Mouse (Mus musculus): ENCODE results near the gene Cope.

Cope gene

DNA sequence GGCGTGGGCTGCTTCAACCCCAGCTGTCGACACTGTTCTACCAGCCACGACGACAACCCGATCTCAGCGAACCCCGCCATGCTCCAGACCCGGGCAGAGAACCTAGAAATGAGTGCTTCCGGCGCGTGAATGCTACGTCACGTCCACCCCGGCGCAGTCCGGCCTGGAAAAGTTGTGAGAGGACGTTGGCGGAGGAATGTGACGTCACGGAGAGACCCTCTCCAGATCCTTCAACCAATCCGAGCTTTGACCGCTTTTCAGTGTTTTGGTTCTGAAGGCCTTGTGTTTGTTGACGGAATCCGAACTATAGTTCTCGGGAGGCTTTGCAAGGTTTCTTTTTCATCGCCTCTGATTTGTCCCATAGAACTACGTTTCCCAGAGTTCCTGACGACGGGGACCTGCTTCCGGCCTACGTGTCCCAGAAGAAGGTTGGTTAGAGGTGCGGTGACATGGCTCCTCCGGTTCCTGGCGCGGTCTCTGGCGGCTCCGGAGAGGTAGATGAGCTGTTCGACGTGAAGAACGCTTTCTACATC, at the start of gene Cope, which contains the start of gene Ddx49:
Gene Cope, plus strand, starts transcription at position 161 of the 533 bp plus-strand sequence.
Gene Ddx49, minus strand, starts transcription at position 132 of the 533 bp plus-strand sequence.
- DNase-seq (ENCODE audit: low read depth), result peak; percentile 86

DNA sequence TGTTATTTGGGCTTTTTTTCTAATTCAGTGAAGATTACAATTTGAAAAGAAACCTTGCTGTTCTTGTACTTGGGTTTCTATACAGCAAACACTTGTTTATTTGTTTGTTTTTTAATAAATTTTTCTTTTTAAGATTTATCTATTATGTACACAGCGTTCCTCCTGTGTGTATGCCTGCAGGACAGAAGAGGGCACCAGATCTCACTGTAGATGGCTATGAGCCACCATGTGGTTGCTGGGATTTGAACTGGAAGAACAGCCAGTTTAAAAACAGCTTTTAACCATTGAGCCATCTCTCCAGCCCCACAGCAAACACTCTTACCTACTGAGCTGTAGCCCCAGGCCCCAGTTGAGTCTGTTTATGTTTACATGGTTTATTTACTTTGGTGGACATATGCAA, 47.7 kb upstream of the Cope start:
- no peak for DNase-seq (ENCODE audit: low read depth)

DNA sequence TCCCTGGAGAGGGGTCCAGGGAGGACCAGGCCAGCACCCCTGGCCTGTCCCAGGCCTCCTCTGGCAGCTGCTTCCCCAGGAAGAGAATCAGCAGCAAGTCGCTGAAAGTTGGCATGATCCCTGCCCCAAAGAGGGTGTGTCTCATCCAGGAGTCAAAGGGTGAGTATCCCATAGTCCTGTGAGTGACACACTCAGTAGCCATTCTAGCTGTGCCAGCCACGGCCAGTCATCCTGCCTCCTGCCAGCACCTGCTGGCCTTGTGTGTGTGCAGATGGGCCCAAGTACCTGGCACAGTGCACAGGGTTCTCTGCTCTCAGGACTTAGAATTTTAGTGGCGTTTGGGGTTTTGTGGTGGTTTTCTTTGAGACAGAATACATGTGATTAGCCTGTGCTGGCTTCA, 44.9 kb upstream of the Cope start:
- DNase-seq (ENCODE audit: low read depth), result no peak

DNA sequence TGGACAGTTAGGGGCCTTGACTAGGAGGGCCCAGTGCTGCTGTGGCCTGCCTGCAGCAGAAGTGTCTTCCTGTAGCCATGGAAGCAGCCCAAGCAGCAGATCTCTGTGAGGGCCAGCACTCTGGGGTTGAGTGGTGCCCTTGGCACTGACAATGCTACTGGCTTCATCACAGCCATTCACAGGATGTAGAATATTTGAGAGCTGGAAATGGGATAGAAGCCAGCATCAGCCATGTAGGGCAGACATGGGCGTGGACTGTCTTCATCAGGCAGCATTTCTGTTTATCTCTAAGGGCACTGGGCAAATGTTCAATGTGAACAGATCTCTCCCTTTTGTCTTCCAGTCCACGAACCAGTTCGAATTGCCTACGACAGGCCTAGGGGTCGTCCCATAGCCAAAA, 43.7 kb upstream of the Cope start:
- no peak for DNase-seq (ENCODE audit: low read depth)

DNA sequence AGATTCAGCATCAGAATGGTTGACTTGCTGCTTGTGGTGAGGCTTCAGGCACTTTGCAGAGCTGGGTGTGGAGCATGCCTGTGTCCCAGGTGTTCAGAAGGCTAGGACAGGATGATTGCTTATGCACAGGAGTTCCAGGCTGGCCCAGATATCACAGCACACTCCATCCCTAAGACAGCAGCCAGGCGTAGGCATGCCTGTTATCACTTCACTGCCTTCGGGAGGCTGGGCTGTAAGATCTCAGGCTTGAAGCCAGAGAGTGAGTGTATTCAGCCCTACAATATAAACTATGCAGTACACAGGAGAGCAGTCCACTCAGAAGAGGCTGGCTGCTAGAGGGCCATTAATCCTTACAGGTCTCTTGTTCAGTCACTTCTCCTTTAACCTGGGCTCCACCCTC, 43.3 kb upstream of the Cope start:
- DNase-seq (ENCODE audit: low read depth), result no peak

DNA sequence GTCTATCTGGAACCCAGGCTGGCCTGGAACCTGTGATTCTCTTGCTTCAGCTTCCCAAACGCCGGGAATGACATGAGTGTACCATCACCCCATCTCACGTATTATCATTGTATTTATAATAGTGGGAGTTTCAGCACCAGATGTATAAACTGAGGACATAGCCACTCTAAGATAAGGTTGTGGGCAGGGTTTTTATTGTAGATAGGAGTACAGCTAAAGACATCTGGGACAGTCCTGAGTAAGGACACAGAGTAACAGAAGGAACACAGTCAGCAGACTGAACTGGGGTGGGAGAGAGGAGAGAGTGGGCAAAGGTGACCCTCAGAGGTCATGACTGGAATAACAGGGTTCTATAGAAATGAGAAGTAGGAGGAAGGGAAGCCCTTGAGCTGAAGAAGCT, 34.6 kb upstream of the Cope start:
- no peak for DNase-seq (ENCODE audit: low read depth)

DNA sequence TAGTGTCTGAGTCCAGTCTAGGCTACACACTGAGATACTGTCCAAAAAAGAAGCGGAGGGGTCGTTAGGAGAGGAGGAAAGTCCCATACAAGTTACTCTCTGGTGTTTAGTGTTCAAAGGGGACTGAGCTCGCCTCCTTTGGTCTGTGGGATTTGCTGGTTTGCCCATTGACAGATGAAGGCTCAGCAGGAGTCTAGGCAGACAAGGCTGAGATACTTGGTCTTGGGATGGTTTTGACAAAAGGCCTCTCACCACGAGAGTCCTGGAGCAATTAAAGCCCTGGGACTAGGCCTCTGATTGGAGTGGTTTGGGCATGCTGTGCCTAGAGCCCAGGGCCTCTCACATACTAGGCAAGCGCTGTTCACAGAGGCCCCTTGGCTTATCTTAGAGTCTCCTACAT, 34.0 kb upstream of the Cope start:
- no peak for DNase-seq (ENCODE audit: low read depth)

DNA sequence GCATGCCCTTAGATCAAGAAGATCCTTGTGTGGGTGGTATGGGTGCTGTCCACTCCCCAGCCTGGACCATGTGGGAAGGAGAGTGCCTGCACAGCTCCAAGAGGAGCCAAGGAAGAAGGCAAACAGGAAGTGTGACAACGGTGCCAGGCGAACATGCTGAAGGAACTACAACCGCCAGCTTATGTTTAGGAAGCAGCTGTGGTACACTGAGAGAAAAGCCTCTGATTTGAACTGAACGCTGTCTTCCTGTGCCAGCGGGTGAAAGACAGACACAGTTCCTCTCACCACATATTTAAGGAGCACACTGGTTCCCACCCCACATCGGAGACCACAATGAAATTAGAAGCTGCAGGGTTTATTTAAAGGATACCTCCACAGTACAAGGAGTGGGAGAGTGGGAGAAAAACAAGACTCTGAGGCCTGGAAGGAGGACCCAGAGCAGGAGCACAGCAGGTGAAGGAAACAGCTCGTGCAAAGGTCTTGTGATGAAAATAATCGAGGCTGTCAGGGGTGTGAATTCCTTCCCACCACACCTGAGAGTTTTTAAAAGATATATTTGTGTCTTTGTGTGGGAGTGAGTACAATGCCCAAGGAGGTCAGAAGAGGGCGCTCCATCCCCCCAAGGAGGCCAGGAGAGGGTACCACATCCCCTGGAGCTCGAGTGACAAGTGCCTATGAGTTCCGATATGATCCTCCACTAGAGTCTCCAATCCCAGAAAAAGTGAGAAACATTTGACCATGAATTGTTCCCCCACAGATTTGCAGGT, 33.3 kb upstream of the Cope start:
- DNase-seq (ENCODE audit: low read depth), result no peak

DNA sequence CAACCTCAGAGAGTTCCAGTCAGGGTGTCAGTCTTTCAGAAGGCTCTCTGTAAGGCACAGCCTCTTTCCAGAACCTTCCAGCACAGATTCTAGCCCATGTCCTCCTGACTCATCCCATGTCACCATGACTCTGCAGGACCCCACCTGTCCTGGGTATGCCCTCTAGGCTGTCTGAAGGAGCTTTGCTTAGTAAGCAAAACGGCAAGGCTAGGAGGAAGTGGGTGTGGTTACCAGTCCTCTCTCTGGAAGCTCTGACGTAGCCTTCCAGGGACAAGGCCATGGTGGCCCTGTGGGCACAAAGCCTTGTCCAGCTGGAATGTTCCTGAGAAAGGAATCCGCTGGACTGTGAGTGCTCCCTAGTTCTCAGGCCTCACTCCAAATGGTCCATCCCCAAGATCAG, 29.4 kb upstream of the Cope start:
- DNase-seq (ENCODE audit: low read depth), result no peak

DNA sequence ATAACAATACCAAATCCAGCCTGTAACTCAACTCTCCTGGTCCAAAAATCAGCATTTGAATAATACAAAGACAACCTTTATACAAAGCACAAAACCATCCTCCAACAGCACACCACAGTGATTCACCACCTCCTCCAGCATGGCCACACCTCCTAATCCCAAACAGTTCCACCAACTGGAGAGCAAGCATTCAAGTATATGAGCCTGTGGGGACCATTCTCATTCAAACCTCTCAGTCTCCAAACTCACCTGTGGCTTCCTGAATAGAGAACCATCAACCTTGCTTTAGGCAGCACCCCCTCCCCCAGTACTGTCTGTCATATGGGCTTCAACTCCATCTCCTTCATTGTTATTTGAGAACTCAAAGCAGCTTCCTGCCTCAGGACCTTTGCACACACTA, 28.0 kb upstream of the Cope start:
- no peak for DNase-seq (ENCODE audit: low read depth)

DNA sequence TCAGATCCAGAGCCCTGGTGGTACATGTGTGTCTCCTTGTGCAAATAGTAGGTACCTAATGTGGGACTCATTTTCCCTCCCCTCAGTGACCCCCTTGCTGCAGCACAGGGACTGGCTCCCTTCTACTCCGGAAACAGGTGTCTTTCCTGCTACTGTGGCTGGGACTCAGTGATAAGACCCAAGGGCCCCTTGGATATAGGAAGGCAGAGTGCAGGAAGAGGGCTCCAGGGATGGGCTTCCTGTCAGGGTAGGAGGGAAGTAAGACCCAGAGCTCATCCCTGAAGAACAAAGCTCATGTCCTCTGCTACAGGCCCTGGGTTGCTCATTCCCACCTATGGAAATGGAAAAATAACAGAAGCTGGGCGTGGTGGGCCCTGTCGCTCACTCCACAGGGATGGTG, 25.8 kb upstream of the Cope start:
- no peak for DNase-seq (ENCODE audit: low read depth)

DNA sequence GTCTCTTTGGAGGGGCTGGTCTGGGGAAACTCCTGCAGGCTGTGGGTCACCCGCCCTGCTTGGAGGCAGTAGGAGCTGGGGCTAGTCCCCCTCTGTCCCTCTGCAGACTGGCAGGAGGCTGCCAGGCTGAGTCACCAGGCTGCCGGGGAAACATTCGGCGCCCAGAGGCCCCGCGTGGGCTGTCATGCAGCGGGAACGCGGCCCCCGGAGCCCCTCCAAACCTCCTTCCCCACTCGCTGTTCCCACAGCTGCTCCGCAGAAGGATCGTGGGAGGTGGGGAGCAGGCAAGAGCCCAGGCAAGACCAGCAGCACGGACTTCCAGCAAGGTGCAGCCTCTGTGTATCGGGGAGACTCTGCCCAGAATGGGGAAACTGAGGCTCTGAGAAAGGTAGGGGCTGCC, 24.1 kb upstream of the Cope start:
- DNase-seq (ENCODE audit: low read depth), result no peak

DNA sequence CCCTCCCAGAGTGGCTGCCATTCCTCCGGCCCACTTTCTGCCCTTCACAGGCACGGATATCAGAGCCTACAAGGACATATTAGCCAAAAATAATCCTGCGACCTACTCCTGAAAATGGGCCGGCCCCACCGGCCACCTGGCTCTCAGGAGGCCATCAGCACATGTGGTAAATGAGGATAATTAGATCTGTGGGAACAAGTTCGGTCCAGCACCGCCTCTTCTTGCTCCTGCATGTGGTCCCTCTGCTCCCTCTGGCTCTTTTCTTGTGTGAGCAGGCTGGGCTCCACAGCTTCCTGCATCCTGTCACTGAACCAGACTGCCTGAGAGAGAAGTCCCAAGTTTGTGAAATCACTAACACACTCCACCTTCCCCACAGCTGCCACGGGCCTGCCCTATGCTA, 23.1 kb upstream of the Cope start:
- no peak for DNase-seq (ENCODE audit: low read depth)

DNA sequence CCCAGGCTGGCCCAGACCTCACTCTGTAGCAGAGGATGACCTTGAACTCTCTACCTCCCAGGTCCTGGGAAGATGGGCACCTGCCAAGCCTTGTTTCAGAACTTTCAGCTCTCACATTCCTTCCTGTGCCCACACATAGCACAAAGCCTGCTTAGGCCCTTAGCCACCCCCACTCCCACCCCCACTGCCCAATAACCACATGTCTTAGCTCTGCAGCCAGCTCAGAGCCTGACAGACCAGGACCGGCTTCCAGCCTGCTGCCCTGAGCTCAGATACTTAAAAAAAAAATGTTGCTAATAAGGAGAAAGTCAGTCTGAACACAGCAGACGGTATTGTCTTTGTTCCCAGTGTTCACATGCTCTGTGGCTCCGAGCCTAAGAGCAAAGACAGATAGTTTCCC, 21.3 kb upstream of the Cope start:
- DNase-seq (ENCODE audit: low read depth), result no peak

DNA sequence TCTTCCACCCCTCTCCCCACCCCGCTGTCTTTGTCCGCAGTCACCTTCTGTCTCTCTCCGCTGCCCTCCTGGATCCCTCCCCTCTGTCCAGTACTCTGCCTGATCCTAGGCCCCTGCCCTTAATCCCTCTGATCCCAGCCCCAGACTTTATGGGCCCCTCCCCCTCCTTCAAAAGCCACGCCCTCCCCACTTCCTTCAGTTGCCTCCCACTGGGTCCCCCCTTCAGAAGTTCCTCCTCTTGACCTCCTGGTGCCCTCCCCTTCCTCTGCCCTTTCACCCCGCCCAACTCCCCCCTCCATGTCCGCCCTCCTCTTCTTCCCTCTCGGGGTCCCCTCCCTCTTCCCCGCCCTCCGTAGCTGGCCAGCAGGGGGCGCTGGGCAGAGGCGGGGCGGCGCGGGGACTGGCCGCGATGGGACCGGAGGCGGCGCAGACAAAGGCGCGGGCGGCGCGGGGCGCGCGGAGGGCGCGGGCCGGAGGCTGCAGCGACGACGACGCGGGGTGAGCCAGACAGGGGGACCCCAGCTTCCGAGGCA, 19.6 kb upstream of the Cope start, which contains the start of gene Homer3:
Gene Homer3, plus strand, starts transcription at position 225 of the 533 bp plus-strand sequence.
- DNase-seq (ENCODE audit: low read depth), result peak; percentile 61

DNA sequence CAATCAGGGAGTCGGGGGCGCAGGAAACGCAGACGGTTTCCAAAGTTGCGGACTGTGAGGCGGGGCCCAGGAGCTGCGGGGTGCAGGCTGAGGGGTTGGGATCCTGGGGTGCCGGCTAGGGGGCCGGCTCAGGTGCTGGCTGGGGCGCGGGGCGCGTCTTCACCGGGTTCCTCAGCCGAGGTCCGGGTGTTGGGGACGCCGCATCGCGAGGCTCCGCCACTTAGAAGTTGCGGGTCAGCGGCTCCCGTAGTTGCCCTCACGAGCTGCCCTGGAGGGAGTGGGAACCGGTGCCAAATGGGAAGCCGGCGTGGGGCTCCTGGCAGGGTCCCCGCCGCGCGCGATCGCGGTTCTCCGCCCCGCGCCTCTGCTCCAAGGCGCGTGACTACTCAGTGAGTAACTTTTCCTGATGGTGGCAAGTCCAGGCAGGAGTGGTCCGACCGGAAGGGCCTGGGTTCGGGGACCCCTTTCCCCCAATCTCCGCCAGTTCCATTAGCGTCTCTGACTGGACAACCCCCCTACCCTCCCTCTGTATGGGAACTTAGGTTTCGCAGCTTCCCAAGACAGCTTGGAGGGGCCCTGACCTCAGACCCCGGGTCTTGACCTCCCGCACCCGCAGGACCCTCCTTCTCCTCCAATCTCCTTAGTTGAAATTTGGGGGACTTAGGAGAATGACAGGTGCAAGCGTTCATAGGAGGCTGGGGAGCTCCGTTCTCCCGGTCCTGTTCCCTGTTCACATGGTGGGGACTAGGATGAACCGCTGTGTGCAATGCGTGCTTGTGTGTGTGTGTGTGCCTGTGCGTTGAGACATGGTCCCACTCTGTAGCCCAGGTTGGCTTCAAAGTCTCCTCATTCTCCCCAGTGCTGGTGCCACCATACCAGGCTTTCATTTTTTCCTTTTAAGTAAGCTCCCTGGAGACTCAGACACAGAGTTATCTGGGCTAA, 18.9 kb upstream of the Cope start:
- no peak for DNase-seq (ENCODE audit: low read depth)

DNA sequence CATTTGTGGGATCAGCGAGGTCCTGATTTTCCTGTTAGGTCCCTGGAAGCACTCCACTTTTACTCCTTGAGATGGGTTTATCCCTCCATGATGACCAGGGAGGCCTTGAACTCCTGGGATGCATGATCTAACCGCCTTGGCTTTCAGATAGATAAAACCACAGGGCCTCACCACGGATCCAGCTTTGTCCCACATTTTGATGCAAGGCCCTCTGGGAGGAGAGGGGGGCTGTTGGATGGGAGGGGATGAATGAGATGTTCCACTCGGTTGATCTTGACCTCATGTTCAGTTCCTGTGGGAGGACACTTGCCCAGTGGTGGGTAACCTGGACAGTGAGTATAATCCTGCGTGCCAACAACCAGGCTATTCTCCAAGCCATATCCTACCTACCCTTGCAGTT, 17.9 kb upstream of the Cope start:
- DNase-seq (ENCODE audit: low read depth), result no peak

DNA sequence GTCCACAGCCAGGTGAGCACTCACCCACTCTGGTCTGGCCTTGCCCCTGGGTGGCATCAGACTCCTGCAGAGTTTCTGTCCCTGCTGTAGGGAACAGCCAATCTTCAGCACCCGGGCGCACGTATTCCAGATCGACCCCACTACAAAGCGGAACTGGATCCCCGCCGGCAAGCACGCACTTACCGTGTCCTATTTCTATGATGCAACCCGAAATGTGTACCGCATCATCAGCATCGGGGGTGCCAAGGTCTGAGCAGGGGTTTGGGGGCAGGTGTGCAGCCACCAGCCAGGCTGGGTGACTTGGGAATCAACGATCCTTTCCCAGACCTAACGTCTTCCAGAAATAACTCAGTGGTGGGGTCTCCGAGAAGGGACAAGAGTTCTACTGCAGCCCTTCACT, 17.0 kb upstream of the Cope start:
- DNase-seq (ENCODE audit: low read depth), result no peak

DNA sequence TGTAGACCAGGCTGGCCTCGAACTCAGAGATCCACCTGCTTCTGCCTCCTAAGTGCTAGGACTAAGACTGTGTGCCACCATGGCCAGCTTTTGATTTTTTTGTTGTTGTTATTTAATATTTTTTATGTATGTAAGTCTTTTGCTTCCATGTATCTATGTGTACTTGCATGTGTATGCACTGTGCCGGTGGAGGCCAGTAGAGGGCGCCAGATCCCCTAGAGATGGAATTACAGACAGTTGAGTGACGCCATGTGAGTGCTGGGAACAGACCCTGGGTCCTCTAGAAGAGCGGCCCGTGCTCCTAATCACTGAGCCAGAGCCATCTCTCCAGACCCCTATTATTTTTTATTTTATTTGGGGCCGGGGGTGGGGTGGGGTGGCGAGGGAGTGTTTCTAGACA, 15.6 kb upstream of the Cope start:
- DNase-seq (ENCODE audit: low read depth), result no peak

DNA sequence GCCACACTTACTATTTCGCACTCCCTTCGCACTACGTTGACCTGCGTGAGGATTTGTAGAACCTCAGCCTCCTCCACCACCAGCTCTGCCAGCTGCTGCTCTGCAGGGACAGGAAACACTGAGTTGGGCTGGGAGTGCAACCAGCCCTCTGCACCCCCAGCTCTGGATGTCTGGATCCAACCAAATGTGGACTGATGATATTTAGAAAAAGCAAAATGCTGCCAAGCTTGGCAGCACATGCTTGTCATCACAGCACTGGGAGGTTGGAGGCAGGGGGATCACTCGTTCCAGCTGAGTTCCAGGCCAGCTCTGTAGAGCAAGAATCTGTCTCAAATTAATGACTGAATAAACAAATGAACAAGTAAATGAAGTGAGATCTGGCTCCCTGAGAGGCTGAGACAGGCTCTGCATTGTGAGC, 8.3 kb upstream of the Cope start:
- peak; percentile 70 for DNase-seq (ENCODE audit: low read depth)

DNA sequence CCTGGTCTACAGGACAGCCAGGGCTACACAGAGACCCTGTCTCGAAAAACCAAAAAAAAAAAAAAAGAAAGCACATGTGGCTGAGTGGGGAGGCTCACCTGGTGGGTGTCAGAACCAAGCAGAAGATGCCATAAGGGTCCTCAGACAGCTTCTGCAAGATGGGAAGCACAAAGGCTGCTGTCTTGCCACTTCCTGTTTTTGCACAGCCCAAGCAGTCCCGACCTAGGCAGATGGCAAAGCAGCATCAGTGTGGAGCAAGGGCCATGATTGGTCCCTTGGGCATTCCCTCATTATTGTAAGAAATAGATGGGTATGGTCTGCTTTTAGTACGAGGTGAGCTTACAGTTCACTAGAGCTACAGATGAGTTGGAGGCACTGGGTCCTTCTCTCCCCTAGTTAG, 1.4 kb upstream of the Cope start:
- no peak for DNase-seq (ENCODE audit: low read depth)

DNA sequence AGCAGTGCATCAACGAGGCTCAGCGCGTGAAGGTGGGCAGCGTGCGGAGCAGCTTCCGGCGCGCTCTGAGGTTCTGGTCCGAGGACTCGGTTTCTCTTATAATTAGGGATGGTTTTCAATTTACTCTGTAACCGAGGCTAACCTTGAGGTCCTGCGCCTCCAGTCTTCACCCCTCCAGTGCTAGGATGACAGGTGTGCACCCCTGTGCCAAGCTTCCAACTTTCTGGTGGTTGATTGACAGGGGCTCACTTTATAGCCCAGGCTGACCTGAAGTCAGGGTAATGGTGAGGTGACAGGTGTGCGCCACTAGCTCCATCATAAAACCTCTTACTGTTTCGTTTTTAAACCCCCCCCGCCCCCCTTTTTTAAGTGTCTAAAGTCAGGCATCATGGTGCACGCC, 583 bp downstream of the Cope start:
- DNase-seq (ENCODE audit: low read depth), result no peak

DNA sequence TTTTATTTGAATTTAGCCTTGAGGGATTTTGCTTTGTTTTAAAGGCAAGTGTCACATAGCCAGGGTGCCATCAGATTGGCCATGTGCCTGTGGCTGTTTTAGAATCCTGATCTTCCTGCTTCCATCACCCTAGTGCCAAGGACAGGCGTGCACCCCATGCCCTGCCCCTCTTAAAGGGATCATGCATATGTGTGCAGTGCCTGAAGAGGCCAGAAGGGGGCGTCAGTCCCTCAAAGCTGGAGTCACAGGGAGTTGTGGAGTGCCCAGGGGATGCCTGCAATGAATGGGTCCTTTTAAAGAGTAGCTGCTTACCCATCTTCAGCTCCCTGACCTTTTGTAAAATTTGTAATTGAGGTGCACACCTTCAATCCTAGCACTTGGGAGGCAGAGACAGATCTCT, 7.0 kb downstream of the Cope start:
- no peak for DNase-seq (ENCODE audit: low read depth)

Data from fibroblast of lung, adult 2 months (primary cell).